Mouse (Mus musculus) R1 (cell line): ENCODE data around the gene Ripor2.

Source experiments
- DNase-seq: peaks from one replicate; pipeline ENCODE4 v3.0.0-alpha.2; 2018; ENCODE audit warnings: low read depth, low spot score

Ripor2 gene

GRCm38 (mm10) chr13:24646324-24646723 lies 64.3 kb downstream of the Ripor2 start:
- DNase-seq: no peak

GRCm38 (mm10) chr13:24647444-24647843 lies 65.5 kb downstream of the Ripor2 start:
- DNase-seq: no peak

GRCm38 (mm10) chr13:24648027-24648426 lies 66.0 kb downstream of the Ripor2 start:
- no peak for DNase-seq

- no peak for DNase-seq
Observed at GRCm38 (mm10) chr13:24648668-24649067, 66.7 kb downstream of the Ripor2 start.

GRCm38 (mm10) chr13:24649099-24649498 lies 67.1 kb downstream of the Ripor2 start:
- no peak for DNase-seq

GRCm38 (mm10) chr13:24651018-24651417 lies 69.0 kb downstream of the Ripor2 start:
- no peak for DNase-seq

GRCm38 (mm10) chr13:24654919-24655635 lies 73.1 kb downstream of the Ripor2 start:
- DNase-seq: no peak

GRCm38 (mm10) chr13:24656719-24657497 lies 74.9 kb downstream of the Ripor2 start:
- no peak for DNase-seq

- no peak for DNase-seq
Observed at GRCm38 (mm10) chr13:24666763-24667162, 84.8 kb downstream of the Ripor2 start.

GRCm38 (mm10) chr13:24668556-24668955 lies 86.6 kb downstream of the Ripor2 start:
- DNase-seq: no peak

- DNase-seq: peak; percentile 15
Observed at GRCm38 (mm10) chr13:24670676-24671075, 88.7 kb downstream of the Ripor2 start.

GRCm38 (mm10) chr13:24679027-24679680 lies 97.2 kb downstream of the Ripor2 start:
- no peak for DNase-seq

- no peak for DNase-seq
Observed at GRCm38 (mm10) chr13:24680951-24681350, 99.0 kb downstream of the Ripor2 start.

- no peak for DNase-seq
Observed at GRCm38 (mm10) chr13:24682346-24682745, 100.4 kb downstream of the Ripor2 start.

- DNase-seq: no peak
Observed at GRCm38 (mm10) chr13:24684503-24684902, 102.5 kb downstream of the Ripor2 start.

- no peak for DNase-seq
Observed at GRCm38 (mm10) chr13:24685846-24686245, 103.9 kb downstream of the Ripor2 start.

GRCm38 (mm10) chr13:24686705-24687665 lies 105.0 kb downstream of the Ripor2 start:
- peak; percentile 74 for DNase-seq

GRCm38 (mm10) chr13:24693312-24693711 lies 111.3 kb downstream of the Ripor2 start:
- DNase-seq: no peak

- no peak for DNase-seq
Observed at GRCm38 (mm10) chr13:24698746-24699145, 116.8 kb downstream of the Ripor2 start.

GRCm38 (mm10) chr13:24702128-24702527 lies 120.1 kb downstream of the Ripor2 start:
- no peak for DNase-seq
